In the genomic region with DNA sequence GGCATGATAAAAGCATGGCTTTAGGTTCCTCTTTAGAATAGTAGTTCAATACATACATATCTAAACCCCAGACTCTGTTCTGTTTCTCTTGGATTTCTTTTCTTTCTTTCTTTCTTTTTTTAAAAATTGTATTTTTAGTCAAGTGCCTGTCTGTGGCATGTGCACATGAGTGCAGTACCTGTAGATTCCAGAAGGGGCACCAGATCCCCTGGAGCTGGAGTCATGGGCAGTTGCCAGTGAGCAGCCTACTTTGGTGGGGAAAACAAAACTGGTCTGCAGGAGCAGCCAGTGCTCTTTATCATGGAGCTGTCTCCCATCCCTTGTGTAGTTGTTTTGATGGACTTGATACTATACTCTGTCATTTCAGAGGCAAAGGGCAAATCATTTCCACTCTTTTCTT, we compare ENCODE assay signal across 10 mouse cellular contexts. TPM values are rescaled to one million over a fixed set of nuclear protein-coding genes. Genes with fewer than 3 reads are reported as not detected.
DNase-seq lines count a peak whose midpoint lies in the region; ATAC-seq and TF ChIP-seq lines count a peak whose summit lies in the region.
"Had no signal": no experiment of that assay in that cellular context is flagged by ENCODE, and none has a peak within 500 bp of the region (broad histone marks: within the 10 kb centered on the region; RNA-seq: fewer than 3 reads in every experiment).

No protein-coding gene starts in this region.

- H3K36me3 ChIP-seq in liver, postnatal 0 days (replicated peaks; ENCODE audit: insufficient read depth, low read length): no peaks in the 10 kb centered on the region
- no peaks in the 10 kb centered on the region for H3K36me3 ChIP-seq in liver, embryonic 12.5 days
- no peaks in the 10 kb centered on the region for H3K36me3 ChIP-seq in midbrain, embryonic 11.5 days (ENCODE audit: control insufficient read depth, insufficient read depth, low read length)
- H3K36me3 ChIP-seq: embryonic facial prominence, embryonic 13.5 days; hindbrain, embryonic 12.5 days had no signal

- H3K4me2 ChIP-seq in liver, postnatal 0 days (ENCODE audit: low read depth, low read length): no peak overlapping the region
- H3K4me2 ChIP-seq in liver, embryonic 12.5 days: no peak overlapping the region
- no peak overlapping the region for H3K4me2 ChIP-seq in midbrain, embryonic 11.5 days
- H3K4me2 ChIP-seq: embryonic facial prominence, embryonic 13.5 days; hindbrain, embryonic 12.5 days had no signal

- intact Hi-C loops in gastrocnemius, adult 2 months (cut with DNase I): no loop called here

- no peak for DNase-seq in gastrocnemius, adult 2 months
- DNase-seq in gastrocnemius, postnatal 25 days: no peak
- peak; percentile 29 for DNase-seq in liver, postnatal 0 days
- DNase-seq in NIH3T3 (ENCODE audit: low read depth): peak; percentile 47
- no peak for DNase-seq in midbrain, embryonic 11.5 days (ENCODE audit: low spot score, missing footprints)
- no peak for DNase-seq in layer of hippocampus, adult 18-20 months (ENCODE audit: low spot score in 2 of 2)

- H3K27me3 ChIP-seq in liver, postnatal 0 days (ENCODE audit: insufficient read depth, low read length): no peaks in the 10 kb centered on the region
- peaks cover 7% of the 10 kb centered on the region; the same call in 1 of the 2 replicates for H3K27me3 ChIP-seq in liver, embryonic 12.5 days (replicated peaks)
- no peaks in the 10 kb centered on the region; the same call in 1 of the 2 replicates for H3K27me3 ChIP-seq in midbrain, embryonic 11.5 days (ENCODE audit: control insufficient read depth, insufficient read depth, low read length)

- H3K4me3 ChIP-seq in gastrocnemius, adult 2 months: no peak overlapping the region
- H3K4me3 ChIP-seq in liver, postnatal 0 days (ENCODE audit: low read depth, low read length): no peak overlapping the region
- H3K4me3 ChIP-seq in liver, embryonic 12.5 days: no peak overlapping the region
- H3K4me3 ChIP-seq in midbrain, embryonic 11.5 days (ENCODE audit: low read depth, low read length): no peak overlapping the region
- H3K4me3 ChIP-seq: embryonic facial prominence, embryonic 13.5 days; hindbrain, embryonic 12.5 days had no signal

- no peak for TF ChIP-seq EP300 in liver, postnatal 0 days (IDR thresholded peaks at IDR 0.05; ENCODE audit: low read depth)

- no peak for ATAC-seq in liver, postnatal 0 days
- ATAC-seq in liver, embryonic 12.5 days: no peak
- peak; percentile 80 for ATAC-seq in megakaryocyte-erythroid progenitor cell, adult 5-6 weeks (replicated peaks; ENCODE audit: low FRiP score, low TSS enrichment, poor library complexity, severe bottlenecking)
- no peak for ATAC-seq in midbrain, embryonic 11.5 days (ENCODE audit: low FRiP score)

- TF ChIP-seq CTCF in gastrocnemius, adult 2 months (IDR thresholded peaks at IDR 0.05): peak; percentile 43
- TF ChIP-seq CTCF in liver, postnatal 0 days (IDR thresholded peaks at IDR 0.05; ENCODE audit: low read depth): peak; percentile 50

- H3K9me3 ChIP-seq in liver, postnatal 0 days (ENCODE audit: low read length): no peaks in the 10 kb centered on the region
- H3K9me3 ChIP-seq in liver, embryonic 12.5 days (replicated peaks): no peaks in the 10 kb centered on the region
- no peaks in the 10 kb centered on the region for H3K9me3 ChIP-seq in midbrain, embryonic 11.5 days (ENCODE audit: control insufficient read depth, low read length)
- H3K9me3 ChIP-seq: embryonic facial prominence, embryonic 13.5 days; hindbrain, embryonic 12.5 days had no signal

- 0 out of 2 replicates have a peak, but pooled peaks cover 5% of the 10 kb centered on the region for H3K4me1 ChIP-seq in liver, postnatal 0 days (ENCODE audit: insufficient read depth)
- H3K4me1 ChIP-seq in liver, embryonic 12.5 days: peaks cover 3% of the 10 kb centered on the region; the same call in 1 of the 2 replicates
- H3K4me1 ChIP-seq in midbrain, embryonic 11.5 days (ENCODE audit: control insufficient read depth, insufficient read depth, low read length): peaks cover 2% of the 10 kb centered on the region; the same call in 1 of the 2 replicates

- no peak overlapping the region for H3K27ac ChIP-seq in gastrocnemius, adult 2 months
- H3K27ac ChIP-seq in liver, postnatal 0 days (ENCODE audit: low read depth): no peak overlapping the region
- no peak overlapping the region for H3K27ac ChIP-seq in liver, embryonic 12.5 days
- H3K27ac ChIP-seq in midbrain, embryonic 11.5 days (ENCODE audit: low read depth, low read length): no peak overlapping the region
- H3K27ac ChIP-seq: embryonic facial prominence, embryonic 13.5 days; hindbrain, embryonic 12.5 days had no signal

- H3K9ac ChIP-seq in liver, postnatal 0 days (replicated peaks): no peak overlapping the region
- H3K9ac ChIP-seq in liver, embryonic 12.5 days: no peak overlapping the region
- no peak overlapping the region for H3K9ac ChIP-seq in midbrain, embryonic 11.5 days (ENCODE audit: low read length)
- H3K9ac ChIP-seq: embryonic facial prominence, embryonic 13.5 days; hindbrain, embryonic 12.5 days had no signal

RNA-seq across cellular contexts. Expression of gene Pfdn4, which starts 28.2 kb away (rescaled TPM):
- 10 to 100 TPM; 11.8 to 14.4 TPM for total RNA-seq in gastrocnemius, adult 2 months (2021)
- total RNA-seq in gastrocnemius, postnatal 25 days (2021): 10 to 100 TPM; 12.9 to 14.2 TPM
- 29.8 and 33.9 TPM in 2 replicates for polyA plus RNA-seq in liver, postnatal 0 days (2015; fragmentation: Nextera tagmentation; extraction: Ambion mirVana)
- 58.5 and 63.7 TPM in 2 replicates for polyA plus RNA-seq in liver, embryonic 12.5 days (2016; fragmentation: Nextera tagmentation; extraction: Ambion mirVana)
- total RNA-seq in megakaryocyte-erythroid progenitor cell, adult 5-6 weeks (2014; fragmentation: Nextera tagmentation): 53.8 and 62.9 TPM in 2 replicates
- total RNA-seq in megakaryocyte-erythroid progenitor cell, adult 5-6 weeks (2017): 90.7 and 91.2 TPM in 2 replicates
- polyA plus RNA-seq in midbrain, embryonic 11.5 days (2014; fragmentation: Nextera tagmentation; extraction: Ambion mirVana): 118 and 138 TPM in 2 replicates
- total RNA-seq in layer of hippocampus, adult 18-20 months (2021): 10 to 100 TPM; 25.9 to 29.2 TPM

RNA-seq across cellular contexts. Expression of gene Cyp24a1, which starts 28.9 kb away (rescaled TPM):
- total RNA-seq in gastrocnemius, adult 2 months (2021): not detected
- not detected for total RNA-seq in gastrocnemius, postnatal 25 days (2021)
- polyA plus RNA-seq in liver, postnatal 0 days (2015; fragmentation: Nextera tagmentation; extraction: Ambion mirVana): not detected in 2 replicates
- polyA plus RNA-seq in liver, embryonic 12.5 days (2016; fragmentation: Nextera tagmentation; extraction: Ambion mirVana): not detected in 2 replicates
- total RNA-seq in megakaryocyte-erythroid progenitor cell, adult 5-6 weeks (2014; fragmentation: Nextera tagmentation): not detected in 2 replicates
- total RNA-seq in megakaryocyte-erythroid progenitor cell, adult 5-6 weeks (2017): not detected in 2 replicates
- polyA plus RNA-seq in midbrain, embryonic 11.5 days (2014; fragmentation: Nextera tagmentation; extraction: Ambion mirVana): 0.05 and 0.07 TPM in 2 replicates
- not detected for total RNA-seq in layer of hippocampus, adult 18-20 months (2021)
- polyA plus RNA-seq: embryonic facial prominence, embryonic 13.5 days; hindbrain, embryonic 12.5 days had no signal

RNA-seq across cellular contexts. Expression of gene Bcas1, which starts 40.4 kb away (rescaled TPM):
- total RNA-seq in gastrocnemius, adult 2 months (2021): under 1 TPM; 0.50 to 0.89 TPM
- 1 to 10 TPM; 1.7 to 1.9 TPM for total RNA-seq in gastrocnemius, postnatal 25 days (2021)
- polyA plus RNA-seq in liver, postnatal 0 days (2015; fragmentation: Nextera tagmentation; extraction: Ambion mirVana): 0.48 and 1.5 TPM in 2 replicates
- polyA plus RNA-seq in liver, embryonic 12.5 days (2016; fragmentation: Nextera tagmentation; extraction: Ambion mirVana): 5.2 and 5.7 TPM in 2 replicates
- not detected in 2 replicates for total RNA-seq in megakaryocyte-erythroid progenitor cell, adult 5-6 weeks (2014; fragmentation: Nextera tagmentation)
- 0.61 TPM in 1 of 2 replicates, not detected in the other for total RNA-seq in megakaryocyte-erythroid progenitor cell, adult 5-6 weeks (2017)
- 2.4 and 2.7 TPM in 2 replicates for polyA plus RNA-seq in midbrain, embryonic 11.5 days (2014; fragmentation: Nextera tagmentation; extraction: Ambion mirVana)
- total RNA-seq in layer of hippocampus, adult 18-20 months (2021): 10 to 100 TPM; 86.2 to 92.8 TPM

Comparison
In these comparisons a context has a peak if more than half of its experiments do, and no peak if none do; other contexts are left out.
1. DNase-seq: peak in liver, postnatal 0 days (single experiment) and NIH3T3 (single experiment); none in gastrocnemius, adult 2 months (single experiment), gastrocnemius, postnatal 25 days (single experiment), midbrain, embryonic 11.5 days (single experiment) and layer of hippocampus, adult 18-20 months (0 of 2).
2. RNA of gene Bcas1, which starts 40.4 kb away (total RNA-seq): 86.2 to 92.8 TPM in layer of hippocampus, adult 18-20 months; 1.7 to 1.9 TPM in gastrocnemius, postnatal 25 days, 0.50 to 0.89 TPM in gastrocnemius, adult 2 months and 0.61 TPM in megakaryocyte-erythroid progenitor cell, adult 5-6 weeks; every median in the first group is over 10 times any median in the second.